8 mouse cellular contexts compared by ENCODE assay signal in the genomic region with DNA sequence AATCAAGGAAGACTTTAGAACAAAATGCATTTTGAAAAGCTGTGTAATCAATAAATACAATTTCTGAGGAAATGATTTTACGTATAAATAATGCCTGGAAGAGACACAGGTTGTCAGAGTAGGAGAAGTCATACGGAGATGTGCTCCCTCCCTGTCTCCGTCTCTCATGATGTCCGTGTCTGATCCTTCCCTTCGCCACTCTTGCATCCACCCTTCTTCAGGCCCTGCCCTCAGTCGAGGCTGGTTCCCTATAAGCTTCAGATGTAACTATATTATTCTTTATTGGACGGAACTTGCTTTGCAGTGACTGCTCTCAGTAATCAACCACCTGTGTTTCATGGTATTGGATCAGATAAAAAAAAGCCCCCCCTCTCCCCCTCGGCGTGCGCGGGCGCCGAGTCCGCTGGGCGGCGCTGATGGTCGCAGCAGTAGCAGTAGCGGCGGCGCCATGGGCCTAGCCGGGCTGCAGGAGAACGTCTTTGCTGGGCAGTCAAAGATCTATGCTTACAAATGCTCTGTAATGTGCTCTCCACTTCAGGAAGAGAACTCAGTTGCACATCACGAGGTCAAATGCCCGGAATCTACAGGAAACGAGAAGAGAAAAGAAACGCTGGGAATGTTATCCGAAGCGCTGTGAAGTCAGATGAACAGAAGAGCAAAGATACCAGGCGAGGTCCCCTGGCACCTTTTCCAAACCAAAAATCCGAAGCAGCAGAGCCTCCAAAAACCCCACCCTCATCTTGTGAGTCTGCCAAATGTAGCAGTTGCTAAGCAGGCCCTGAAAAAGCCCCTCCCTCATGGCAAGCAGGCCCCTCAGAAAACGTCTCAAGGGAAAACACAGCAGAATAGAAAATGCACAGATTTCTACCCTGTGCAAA. TPM values are rescaled to one million over a fixed set of nuclear protein-coding genes. Genes with fewer than 3 reads are reported as not detected.
DNase-seq lines count a peak whose midpoint lies in the region; ATAC-seq and TF ChIP-seq lines count a peak whose summit lies in the region.

No protein-coding gene starts in this region.

- H3K4me1 ChIP-seq in spleen, adult 2 months (ENCODE audit: control insufficient read depth, insufficient read depth, insufficient read length), result peaks cover 6% of the 10 kb centered on the region; the same call in 1 of the 2 replicates
- peaks cover 11% of the 10 kb centered on the region for H3K4me1 ChIP-seq in forebrain, embryonic 16.5 days (replicated peaks; ENCODE audit: control insufficient read depth, insufficient read depth, low read length)
- H3K4me1 ChIP-seq in kidney, embryonic 15.5 days, result peaks cover 13% of the 10 kb centered on the region

- DNase-seq in spleen, adult 2 months (ENCODE audit: low read depth in 1 of 2, low spot score in 2 of 2), result no peak
- DNase-seq in spleen, postnatal 4 days (ENCODE audit: low spot score in 2 of 2), result no peak
- DNase-seq in cerebellum, adult 8-10 months, result peak; percentile 28
- DNase-seq in lung, postnatal 10 days, result peak; percentile 52
- peak; percentile 48 for DNase-seq in right cerebral cortex, postnatal 14 days
- DNase-seq in c-Kit-positive CD71-positive TER-119-positive erythroid progenitor cells, embryonic 14.5 days (ENCODE audit: low spot score), result no peak

- no peak for TF ChIP-seq POLR2A in spleen, adult 2 months (IDR thresholded peaks at IDR 0.05; ENCODE audit: low read depth, low read length)

- TF ChIP-seq CTCF in spleen, adult 2 months (IDR thresholded peaks at IDR 0.05; ENCODE audit: extremely low read depth, insufficient read depth, insufficient read length, insufficient replicate concordance), result peak; percentile 43; the same call in 1 of the 2 replicates

- H3K27ac ChIP-seq in spleen, adult 2 months (ENCODE audit: insufficient read depth, low read length), result no peak overlapping the region
- peak overlapping the region; percentile 49 for H3K27ac ChIP-seq in forebrain, embryonic 16.5 days (ENCODE audit: low read length)
- H3K27ac ChIP-seq in kidney, embryonic 15.5 days, result peak overlapping the region; percentile 4

- peak overlapping the region; percentile 67 for H3K4me2 ChIP-seq in forebrain, embryonic 16.5 days (ENCODE audit: low read length)
- peak overlapping the region; percentile 55 for H3K4me2 ChIP-seq in kidney, embryonic 15.5 days

- no peaks in the 10 kb centered on the region for H3K36me3 ChIP-seq in spleen, adult 2 months (ENCODE audit: control insufficient read depth, insufficient read depth, low read length)
- no peaks in the 10 kb centered on the region for H3K36me3 ChIP-seq in forebrain, embryonic 16.5 days (ENCODE audit: control insufficient read depth, insufficient read depth)
- no peaks in the 10 kb centered on the region for H3K36me3 ChIP-seq in kidney, embryonic 15.5 days

- H3K4me3 ChIP-seq in spleen, adult 2 months (ENCODE audit: extremely low read depth, insufficient read depth, insufficient read length), result no peak overlapping the region
- H3K4me3 ChIP-seq in forebrain, embryonic 16.5 days (replicated peaks; ENCODE audit: low read length), result peak overlapping the region; percentile 37
- peak overlapping the region; percentile 27 for H3K4me3 ChIP-seq in kidney, embryonic 15.5 days (replicated peaks)

- peak overlapping the region; percentile 53 for H3K9ac ChIP-seq in forebrain, embryonic 16.5 days (replicated peaks; ENCODE audit: low read depth, low read length)
- H3K9ac ChIP-seq in kidney, embryonic 15.5 days, result 0 out of 2 replicates have a peak overlapping the region, but pooled peaks have one; percentile 8

- no peaks in the 10 kb centered on the region; the same call in 1 of the 2 replicates for H3K27me3 ChIP-seq in spleen, adult 2 months (ENCODE audit: control insufficient read depth, insufficient read depth, low read length)
- no peaks in the 10 kb centered on the region for H3K27me3 ChIP-seq in forebrain, embryonic 16.5 days (replicated peaks; ENCODE audit: control insufficient read depth, insufficient read depth, low read length)
- H3K27me3 ChIP-seq in kidney, embryonic 15.5 days, result no peaks in the 10 kb centered on the region

- 36% methylated on average over 31 of the region's 31 CpGs for WGBS in spleen, adult 2 months
- WGBS in forebrain, embryonic 16.5 days, result 4% methylated on average over 31 of the region's 31 CpGs
- 10% methylated on average over 31 of the region's 31 CpGs for WGBS in kidney, embryonic 15.5 days

- ATAC-seq in forebrain, embryonic 16.5 days, result peak; percentile 88
- ATAC-seq in kidney, embryonic 15.5 days (replicated peaks; ENCODE audit: low FRiP score), result 0 out of 2 replicates have a peak, but pooled peaks have one; percentile 33

- no peaks in the 10 kb centered on the region for H3K9me3 ChIP-seq in forebrain, embryonic 16.5 days (ENCODE audit: control insufficient read depth, low read length)
- no peaks in the 10 kb centered on the region for H3K9me3 ChIP-seq in kidney, embryonic 15.5 days (replicated peaks)

RNA-seq across cellular contexts. Expression of gene Slfn5, which starts 19.8 kb away (rescaled TPM):
- 3.1 and 3.4 TPM in 2 replicates for polyA plus RNA-seq in spleen, adult 2 months (2012; rRNA removed)
- 1.3 and 1.8 TPM in 2 replicates for polyA plus RNA-seq in forebrain, embryonic 16.5 days (2015; fragmentation: Nextera tagmentation; extraction: Ambion mirVana)
- polyA plus RNA-seq in kidney, embryonic 15.5 days (2015; fragmentation: Nextera tagmentation; extraction: Ambion mirVana), result 7.4 and 9.8 TPM in 2 replicates

RNA-seq across cellular contexts. Expression of gene Slfn9, which starts 20.7 kb away (rescaled TPM):
- 1.5 and 1.6 TPM in 2 replicates for polyA plus RNA-seq in spleen, adult 2 months (2012; rRNA removed)
- polyA plus RNA-seq in forebrain, embryonic 16.5 days (2015; fragmentation: Nextera tagmentation; extraction: Ambion mirVana), result 5.7 and 6.5 TPM in 2 replicates
- 18.6 and 20.7 TPM in 2 replicates for polyA plus RNA-seq in kidney, embryonic 15.5 days (2015; fragmentation: Nextera tagmentation; extraction: Ambion mirVana)

RNA-seq across cellular contexts. Expression of gene Slfn8, which starts 49.7 kb away (rescaled TPM):
- polyA plus RNA-seq in spleen, adult 2 months (2012; rRNA removed), result 3.4 and 3.5 TPM in 2 replicates
- 0.11 and 0.26 TPM in 2 replicates for polyA plus RNA-seq in forebrain, embryonic 16.5 days (2015; fragmentation: Nextera tagmentation; extraction: Ambion mirVana)
- 0.54 and 0.58 TPM in 2 replicates for polyA plus RNA-seq in kidney, embryonic 15.5 days (2015; fragmentation: Nextera tagmentation; extraction: Ambion mirVana)

Comparison
In these comparisons a context has a peak if more than half of its experiments do, and no peak if none do; other contexts are left out.
1. DNase-seq: peak in cerebellum, adult 8-10 months (single experiment), lung, postnatal 10 days (single experiment) and right cerebral cortex, postnatal 14 days (single experiment); none in spleen, adult 2 months (0 of 2), spleen, postnatal 4 days (0 of 2) and c-Kit-positive CD71-positive TER-119-positive erythroid progenitor cells, embryonic 14.5 days (single experiment).